15 mouse cellular contexts compared by ENCODE assay signal in the genomic region with DNA sequence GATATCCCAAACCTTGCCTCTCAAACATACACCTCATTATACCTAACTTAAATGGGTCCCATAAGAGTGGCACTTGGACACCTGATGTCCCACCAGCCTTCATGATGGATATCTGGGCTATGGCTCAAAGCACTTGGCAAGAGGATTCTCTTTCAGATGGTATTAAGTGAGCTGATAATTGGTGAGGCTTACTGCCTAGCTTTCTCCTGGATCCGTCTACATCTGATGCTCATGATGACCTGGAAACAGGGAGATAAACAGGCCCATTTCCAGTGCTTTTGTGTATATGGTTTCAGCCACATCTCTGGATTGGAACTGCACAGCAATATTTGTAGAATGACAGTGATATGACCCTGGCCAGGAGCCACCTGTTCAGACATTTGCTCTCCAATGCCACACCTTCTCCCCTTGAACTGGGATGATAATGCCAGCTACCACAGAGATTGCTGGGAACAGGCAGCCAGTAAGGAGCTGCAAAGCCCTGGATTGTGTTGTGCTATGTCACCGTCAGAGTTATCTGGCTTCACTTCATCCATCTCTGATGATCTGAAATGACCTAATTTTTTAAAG.
"Had no signal": no experiment of that assay in that cellular context is flagged by ENCODE, and none has a peak within 500 bp of the region (broad histone marks: within the 10 kb centered on the region; RNA-seq: fewer than 3 reads in every experiment).

No protein-coding gene starts in this region.

- H3K9me3 ChIP-seq: limb, embryonic 12.5 days; limb, embryonic 15.5 days; liver, embryonic 15.5 days had no signal

- H3K4me3 ChIP-seq: limb, embryonic 12.5 days; limb, embryonic 15.5 days; liver, embryonic 15.5 days had no signal

- H3K4me2 ChIP-seq: limb, embryonic 12.5 days; limb, embryonic 15.5 days; liver, embryonic 11.5 days; liver, embryonic 15.5 days; midbrain, embryonic 11.5 days had no signal

- H3K9ac ChIP-seq: limb, embryonic 12.5 days; limb, embryonic 15.5 days; liver, embryonic 15.5 days had no signal

- H3K4me1 ChIP-seq: limb, embryonic 12.5 days; limb, embryonic 15.5 days; liver, embryonic 15.5 days had no signal

- H3K36me3 ChIP-seq: limb, embryonic 12.5 days; limb, embryonic 15.5 days; liver, embryonic 15.5 days had no signal

- H3K27me3 ChIP-seq: limb, embryonic 12.5 days; limb, embryonic 15.5 days; liver, embryonic 15.5 days had no signal

- H3K27ac ChIP-seq: limb, embryonic 12.5 days; limb, embryonic 15.5 days; liver, embryonic 15.5 days had no signal

- DNase-seq: kidney, postnatal 14 days; kidney, postnatal 4 days; left cerebral cortex, postnatal 4 days; lung, adult 2 months; lung, postnatal 14 days; lung, postnatal 4 days; midbrain, embryonic 14.5 days; thymus, adult 2 months; thymus, postnatal 14 days; thymus, postnatal 4 days had no signal
